Mouse (Mus musculus): ENCODE measurements at regions not wholly inside any gene's neighbourhood (a gene's known extent, or its start where the extent isn't known, plus 50 kb on each side); places are given as distances from the start of the nearest gene placed in this dataset.

DNA sequence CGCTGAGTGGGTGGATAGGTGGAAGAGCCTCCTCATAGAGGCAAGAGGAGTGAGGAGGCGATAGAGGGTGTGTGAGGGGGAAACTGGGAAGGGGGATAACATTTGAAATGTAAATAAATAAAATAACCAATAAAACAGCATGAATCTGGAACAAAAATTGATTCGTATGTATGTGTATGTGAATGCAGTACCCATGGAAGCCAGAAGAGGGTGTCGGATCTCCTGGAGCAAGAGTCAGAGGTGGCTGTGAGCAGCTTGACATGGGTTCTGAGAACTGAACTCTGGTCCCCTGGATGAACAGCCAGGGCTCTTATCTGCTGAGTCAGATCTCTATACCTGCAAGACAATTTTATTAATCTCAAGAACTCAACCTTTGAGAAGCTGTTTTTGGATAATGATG lies 81.4 kb downstream of the Tfap2b start:
- no peak for DNase-seq

DNA sequence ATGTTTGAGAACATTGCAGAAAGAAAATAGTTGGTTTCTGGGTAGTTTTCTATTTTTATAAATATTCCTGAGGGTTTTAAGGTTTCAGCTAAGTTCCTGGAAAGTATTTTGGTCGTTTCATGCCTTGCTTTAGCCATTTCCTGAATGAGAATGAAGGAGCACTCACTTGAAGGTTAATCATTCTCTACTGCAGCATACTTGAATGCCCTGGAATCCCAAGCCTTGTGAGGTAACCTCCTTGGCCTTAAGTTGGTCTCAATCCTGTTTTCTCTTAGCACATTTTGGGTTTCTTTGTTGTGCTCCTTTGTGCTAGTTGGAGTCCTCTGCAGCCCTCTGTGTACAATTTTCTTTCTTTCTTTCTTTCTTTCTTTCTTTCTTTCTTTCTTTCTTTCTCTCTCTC lies 112.9 kb downstream of the Tfap2b start:
- DNase-seq: no peak

DNA sequence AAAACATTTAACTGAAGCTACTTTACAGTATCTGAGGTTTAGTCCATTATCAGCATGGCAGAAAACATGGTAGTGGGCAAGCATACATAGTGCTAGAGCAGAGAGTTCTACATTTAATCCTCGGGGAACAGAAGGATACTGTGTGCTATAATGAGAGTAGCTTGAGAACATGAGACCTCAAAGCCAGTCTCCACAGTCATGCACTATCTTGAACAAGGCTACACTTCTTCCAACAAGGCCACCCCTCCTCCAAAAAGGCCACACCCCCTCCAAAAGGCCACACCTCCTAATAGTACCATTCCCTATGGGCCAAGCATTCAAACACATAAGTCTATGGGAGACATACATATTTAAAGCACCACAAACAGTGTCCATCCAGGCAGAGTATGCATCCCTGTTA lies 127.3 kb downstream of the Tfap2b start:
- DNase-seq: no peak

DNA sequence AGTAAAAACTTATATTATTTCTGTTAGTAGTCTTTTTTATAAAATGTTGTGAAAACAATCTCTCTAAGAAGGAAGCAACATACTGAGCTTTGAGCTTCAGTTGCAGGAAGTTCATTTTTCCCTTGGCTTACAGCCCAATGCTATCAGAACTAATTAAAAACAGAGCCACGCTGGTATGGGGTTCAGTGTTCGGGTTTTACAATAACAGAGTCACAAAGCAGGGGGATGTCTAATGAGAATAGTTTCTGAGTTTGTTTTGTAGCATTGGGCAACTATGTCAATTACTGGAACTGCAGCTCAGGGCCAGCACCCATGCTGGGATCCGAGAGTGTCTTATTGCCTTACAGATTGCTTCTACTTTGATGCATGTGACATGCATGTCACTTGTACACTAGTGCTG lies 128.5 kb downstream of the Tfap2b start:
- no peak for DNase-seq

DNA sequence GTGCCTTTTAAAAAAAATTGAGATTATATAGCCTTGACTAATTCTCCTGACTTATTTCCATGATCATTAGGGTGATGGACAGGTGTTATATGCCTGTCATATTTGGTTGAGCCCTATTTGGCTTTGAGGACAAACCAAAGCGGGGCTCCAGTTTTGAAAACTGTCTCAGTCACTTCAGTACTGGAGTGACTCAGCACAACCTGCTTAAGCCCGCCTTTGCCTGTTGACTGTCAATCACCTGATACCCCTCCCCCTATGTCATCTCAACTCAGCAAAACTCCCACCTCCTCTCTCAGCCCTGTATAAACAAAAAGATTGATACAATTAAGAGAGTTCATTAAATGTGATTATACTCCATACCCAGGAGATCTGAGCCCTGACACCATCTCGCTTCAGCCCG lies 135.7 kb downstream of the Tfap2b start:
- DNase-seq: no peak

DNA sequence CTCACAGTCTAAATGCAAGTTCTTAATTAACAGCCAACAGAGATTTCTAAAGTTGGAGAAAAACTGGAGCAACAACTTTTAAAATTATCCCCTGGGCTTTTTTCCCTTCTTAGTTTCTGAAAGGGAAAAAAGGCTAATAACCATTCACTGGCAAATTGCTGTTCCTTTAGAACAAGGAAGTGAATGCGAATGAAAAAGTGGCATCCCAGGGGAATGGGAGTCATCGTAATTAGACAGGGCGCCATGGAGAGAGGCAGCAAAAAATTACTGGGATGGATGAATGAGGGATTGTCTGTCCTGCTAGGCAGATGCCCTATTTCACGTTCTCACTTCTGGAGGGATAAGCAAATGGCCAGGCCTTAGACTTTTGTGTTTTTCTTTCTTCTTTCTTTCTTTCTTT lies 141.8 kb downstream of the Tfap2b start:
- no peak for DNase-seq

DNA sequence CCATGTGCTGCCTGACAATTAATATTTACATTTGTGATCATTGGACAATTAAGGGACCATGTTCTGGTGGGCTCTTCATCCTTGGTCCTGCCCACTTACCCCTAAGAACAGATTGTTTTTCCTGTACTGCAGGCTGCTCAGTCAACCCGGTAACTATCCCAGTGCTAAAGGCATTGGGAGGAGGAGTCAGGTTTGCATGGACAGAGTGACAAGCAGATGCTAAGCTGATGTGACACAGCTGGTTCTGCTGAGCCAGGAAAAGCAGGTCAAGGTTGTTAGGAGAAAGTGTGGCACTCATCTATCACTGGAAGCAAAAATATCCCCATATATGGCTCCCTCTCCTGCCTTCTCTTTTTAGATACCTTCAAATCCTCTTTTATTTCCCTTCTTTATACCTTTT lies 176.1 kb downstream of the Tfap2b start:
- no peak for DNase-seq

DNA sequence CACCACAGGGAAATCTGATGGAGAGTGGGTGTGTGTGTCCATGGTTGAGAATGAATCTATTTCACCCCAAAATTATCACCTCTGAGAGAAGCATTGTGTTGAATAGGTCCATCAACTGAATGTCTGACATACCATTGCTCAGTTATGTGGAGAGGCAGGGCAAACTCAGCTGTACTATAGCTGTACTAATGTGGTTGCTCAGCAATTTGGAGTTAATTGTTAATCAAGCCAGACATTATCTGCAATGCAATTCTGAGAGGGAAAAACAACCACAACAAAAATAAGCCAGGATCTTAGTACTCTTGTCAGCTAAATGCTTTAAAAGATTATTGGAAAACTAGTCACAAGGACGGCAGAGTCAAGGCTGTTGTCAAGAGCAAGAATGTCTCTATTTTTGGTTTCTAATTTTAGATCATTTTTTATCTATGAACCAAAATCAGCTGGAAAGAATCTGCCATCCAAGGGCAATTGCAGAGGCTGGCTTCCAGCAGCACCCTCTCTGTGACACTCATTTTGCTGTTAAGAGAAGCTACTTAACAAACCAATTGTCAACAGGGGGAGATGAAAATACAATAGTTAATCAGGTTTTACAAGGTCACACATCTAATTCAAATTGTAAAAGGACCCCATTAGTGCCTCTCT lies 180.3 kb downstream of the Tfap2b start:
- DNase-seq: no peak

DNA sequence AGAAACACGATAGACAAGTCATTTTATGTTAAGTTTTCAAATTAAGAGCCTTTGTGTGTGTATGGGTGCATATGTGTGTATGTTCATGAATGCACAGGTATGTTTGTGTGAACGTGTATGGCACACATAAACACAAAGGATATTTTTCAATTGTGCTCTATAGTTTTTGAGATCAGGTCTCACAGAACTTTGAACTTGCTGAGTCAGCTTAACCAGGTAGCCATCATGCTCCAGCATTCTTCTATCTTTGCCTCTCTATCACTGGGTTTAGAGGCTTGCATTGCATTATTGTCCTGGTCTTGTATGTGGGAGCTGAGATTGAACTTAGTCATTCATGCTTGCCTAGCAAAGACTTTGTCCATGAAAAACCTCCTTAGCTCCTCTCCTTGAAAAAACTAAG lies 198.8 kb downstream of the Tfap2b start:
- DNase-seq: no peak

DNA sequence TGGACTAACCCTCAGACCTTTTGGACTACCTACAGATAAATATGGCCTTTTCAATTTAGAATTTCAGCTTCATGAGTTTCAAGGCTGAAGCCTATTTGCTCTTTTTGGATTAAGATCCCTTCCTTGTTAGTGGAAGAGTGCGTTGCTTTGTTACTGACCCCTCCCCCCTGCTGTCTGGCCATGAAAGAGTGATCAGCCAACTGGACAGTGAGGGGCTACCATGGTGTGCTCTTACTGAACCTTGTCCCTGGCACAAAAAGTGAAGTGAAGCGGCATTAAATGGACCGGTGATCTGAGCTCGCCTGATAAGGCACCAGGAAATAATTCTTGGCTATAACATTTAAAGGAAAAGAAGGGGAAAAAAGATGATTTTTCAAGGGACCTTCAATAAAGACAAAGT lies 203.6 kb downstream of the Tfap2b start:
- no peak for DNase-seq

DNA sequence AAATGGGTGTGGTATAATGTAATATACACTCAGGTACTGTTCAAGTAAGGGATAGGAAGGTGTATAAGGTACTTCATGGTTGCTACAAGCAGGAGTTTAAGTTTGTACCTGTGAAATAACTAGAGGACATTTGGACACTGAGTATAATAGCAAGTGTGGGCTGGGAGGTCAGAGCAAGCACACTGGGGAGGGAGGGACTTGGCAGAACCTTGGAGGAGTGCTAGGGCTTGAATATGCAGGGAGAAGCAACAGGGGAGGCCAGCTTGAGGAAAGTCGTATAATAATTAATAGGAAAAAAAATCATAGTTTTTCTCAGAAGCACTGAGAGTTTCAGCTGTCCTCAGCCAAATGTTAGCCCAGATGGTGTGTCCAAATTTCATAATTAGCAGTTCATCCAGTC lies 212.4 kb downstream of the Tfap2b start:
- peak; percentile 21 for DNase-seq

DNA sequence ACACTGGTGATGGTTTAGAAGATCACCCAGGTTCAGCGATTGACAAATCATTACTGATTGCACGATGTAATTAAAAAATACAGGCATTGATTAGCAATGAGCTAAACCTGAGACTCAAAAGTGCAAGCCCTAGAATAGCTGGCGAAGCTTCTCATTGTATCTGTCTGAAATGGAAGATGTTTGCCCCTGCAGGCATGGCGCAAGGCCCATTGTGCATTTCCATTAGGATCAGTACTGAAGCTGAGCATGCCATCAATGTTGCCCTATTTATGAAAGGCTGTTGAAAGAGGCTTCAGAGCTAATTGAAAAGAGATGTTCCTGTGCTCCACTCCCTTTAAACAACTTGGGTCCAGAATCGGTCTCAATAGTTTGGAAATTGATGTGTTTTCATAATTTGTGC lies 242.1 kb downstream of the Tfap2b start:
- no peak for DNase-seq

DNA sequence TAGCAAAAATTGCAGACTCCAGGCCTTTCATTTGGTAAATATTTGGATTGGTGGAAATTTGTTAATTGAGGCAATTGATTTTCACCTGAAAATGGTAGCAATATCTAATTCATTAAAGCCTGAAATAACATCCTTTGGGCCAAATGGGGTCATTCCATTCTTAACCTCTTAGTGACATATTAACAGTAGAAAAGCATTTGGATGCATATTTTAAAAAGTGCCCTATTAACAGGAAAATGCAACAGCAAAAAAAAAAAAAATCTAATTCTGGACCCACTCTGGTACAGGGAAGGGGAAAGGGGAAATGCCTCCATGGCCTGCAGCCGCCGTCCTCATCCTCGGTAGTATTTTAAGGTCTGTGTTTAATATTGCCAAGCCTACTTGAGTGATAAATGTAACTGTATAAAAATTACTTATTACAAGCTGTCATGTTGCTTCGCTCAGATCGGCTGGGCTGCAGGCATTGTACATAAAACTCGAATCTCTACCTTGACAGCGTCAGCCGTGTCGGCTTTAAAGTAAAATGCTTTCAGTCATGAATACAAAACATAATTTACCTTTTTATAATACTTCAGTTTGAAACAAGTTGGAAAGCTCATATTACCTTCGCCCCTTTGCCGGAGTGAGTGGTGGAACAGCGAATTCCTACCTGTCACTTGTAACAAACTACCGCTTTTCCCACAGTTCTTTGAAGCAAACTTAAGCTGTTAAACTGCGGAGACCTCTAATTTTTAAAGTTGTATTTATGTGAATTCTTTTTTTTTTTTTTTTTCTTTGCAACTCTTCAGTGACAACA lies 250.1 kb downstream of the Tfap2b start:
- peak; percentile 51 for DNase-seq

DNA sequence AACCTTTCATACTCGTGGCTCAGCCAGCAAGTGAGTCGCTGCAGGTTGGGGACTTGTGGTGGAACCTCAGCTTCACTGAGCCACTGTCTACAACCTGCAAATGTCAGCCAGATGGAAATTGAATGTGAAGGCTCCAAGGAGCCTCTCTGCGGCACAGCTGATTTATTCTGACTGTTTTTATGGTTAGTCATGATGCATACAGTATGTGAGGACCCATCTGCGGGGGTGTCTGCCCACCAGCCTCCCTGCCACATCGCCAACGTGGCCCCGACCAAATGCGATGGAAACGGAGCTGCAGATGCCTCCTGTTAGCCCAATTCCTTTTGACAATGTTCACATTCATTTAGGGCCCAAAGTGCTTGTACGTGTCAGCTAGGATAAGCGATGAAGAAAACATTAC lies 251.2 kb downstream of the Tfap2b start:
- DNase-seq: peak; percentile 4

DNA sequence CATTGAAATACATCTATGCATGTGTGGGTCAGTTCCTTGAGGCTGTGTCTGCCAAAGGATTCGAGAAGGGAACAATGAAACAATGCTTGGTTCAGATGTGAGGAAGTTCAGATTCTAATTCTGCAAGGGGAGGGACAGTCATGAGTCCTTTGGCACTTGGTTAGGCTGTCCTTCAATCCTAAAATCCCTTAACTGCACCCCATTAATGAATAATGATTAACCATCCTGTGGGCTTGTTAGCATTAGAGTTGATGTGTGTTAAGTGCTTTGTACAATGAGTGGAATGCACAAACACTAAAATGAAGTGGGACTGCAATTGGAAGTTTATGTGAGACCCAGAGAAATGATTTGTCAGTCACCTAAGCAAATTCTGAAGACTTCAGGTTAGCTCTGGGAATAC lies 264.8 kb downstream of the Tfap2b start:
- peak; percentile 11 for DNase-seq

Measured in kidney, adult 18-20 months (tissue).